Mouse (Mus musculus) embryonic facial prominence, embryonic 15.5 days (tissue): Measurements from ENCODE around the gene Foxe3. TPM values are rescaled to one million over a fixed set of nuclear protein-coding genes. Genes with fewer than 3 reads are reported as not detected.
A peak's percentile ranks its signal among the peaks of the same experiment; 100 is the strongest.

Experiments
- ATAC-seq: fragments of 200-750 bp; cut with Nextera tagmentation; 2 replicates; pipeline ENCODE4 v1.8.0; 2017; ENCODE audit warnings: low read depth, moderate TSS enrichment; ENCODE audit not compliant: insufficient number of reproducible peaks, low FRiP score, low TSS enrichment
- H3K27ac ChIP-seq: fragments of 300-500 bp; sonication (generic); replicated peaks from 2 replicates; pipeline ENCODE4 v1.5.1; 2015; ENCODE audit warnings: mild to moderate bottlenecking, inconsistent platforms
- H3K27me3 ChIP-seq: fragments of 300-500 bp; sonication (generic); 2 replicates; pipeline ENCODE4 v1.6.1; 2015; ENCODE audit warnings: inconsistent platforms
- H3K36me3 ChIP-seq: fragments of 300-500 bp; sonication (generic); 2 replicates; pipeline ENCODE4 v1.6.1; 2015; ENCODE audit warnings: mild to moderate bottlenecking, inconsistent platforms
- H3K4me1 ChIP-seq: fragments of 300-500 bp; sonication (generic); 2 replicates; pipeline ENCODE4 v1.6.1; 2015; ENCODE audit warnings: inconsistent platforms
- H3K4me2 ChIP-seq: fragments of 300-500 bp; sonication (generic); replicated peaks from 2 replicates; pipeline ENCODE4 v1.6.1; 2015; ENCODE audit warnings: mild to moderate bottlenecking, inconsistent platforms
- H3K4me3 ChIP-seq: fragments of 300-500 bp; sonication (generic); replicated peaks from 2 replicates; pipeline ENCODE4 v1.5.1; 2015; ENCODE audit warnings: mild to moderate bottlenecking, inconsistent platforms
- H3K9ac ChIP-seq: fragments of 300-500 bp; sonication (generic); 2 replicates; pipeline ENCODE4 v1.6.1; 2015; ENCODE audit warnings: inconsistent platforms
- H3K9me3 ChIP-seq: fragments of 300-500 bp; sonication (generic); replicated peaks from 2 replicates; pipeline ENCODE4 v1.6.1; 2016; ENCODE audit warnings: inconsistent platforms
- WGBS: fragments of 180-500 bp; shearing (Covaris S2); methylation state at CpG from one replicate; pipeline ENCODE4 v1.1.7; 2015; 5-methylcytosine and 5-hydroxymethylcytosine counted together
- polyA plus RNA-seq: library from polyadenylated mRNA; unstranded; fragments of >200 nt; fragmentation: Nextera tagmentation; extraction: Ambion mirVana; gene quantifications from 2 replicates; pipeline ENCODE4 v1.2.1, GENCODE M21; 2015

Gene Foxe3
- polyA plus RNA-seq, 1 experiment from 2014 or later, result not detected

DNA sequence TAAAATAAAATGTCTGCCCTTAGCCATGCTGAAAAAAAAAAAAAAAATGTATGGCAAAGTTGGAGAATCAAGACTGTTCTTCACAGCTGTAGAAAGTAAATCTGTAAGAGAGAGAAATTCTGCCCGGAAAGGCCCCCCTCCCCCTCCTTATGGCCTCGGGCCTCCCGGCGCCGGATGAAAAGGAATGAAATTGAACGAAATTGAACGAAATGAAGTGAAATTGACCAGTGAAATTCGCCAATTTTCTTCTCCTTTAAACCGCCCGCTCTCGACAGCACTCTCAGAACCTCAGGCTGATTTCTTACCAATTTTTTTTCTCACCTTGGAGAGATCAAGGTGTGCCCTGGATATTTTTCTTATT, 22.4 kb downstream of the Foxe3 start:
- Histone ChIP-seq H3K4me2 (peak overlapping the region; percentile 45), H3K9ac (no peak overlapping the region), H3K4me1 (peaks cover 31% of the 10 kb centered on the region), H3K27ac (no peak overlapping the region), H3K9me3 (no peaks in the 10 kb centered on the region), H3K36me3 (no peaks in the 10 kb centered on the region), H3K4me3 (peak overlapping the region; percentile 33; the same call in 1 of the 2 replicates), H3K27me3 (peaks cover 98% of the 10 kb centered on the region)
- no peak for ATAC-seq
- 11% methylated on average over 11 of the region's 11 CpGs for WGBS

DNA sequence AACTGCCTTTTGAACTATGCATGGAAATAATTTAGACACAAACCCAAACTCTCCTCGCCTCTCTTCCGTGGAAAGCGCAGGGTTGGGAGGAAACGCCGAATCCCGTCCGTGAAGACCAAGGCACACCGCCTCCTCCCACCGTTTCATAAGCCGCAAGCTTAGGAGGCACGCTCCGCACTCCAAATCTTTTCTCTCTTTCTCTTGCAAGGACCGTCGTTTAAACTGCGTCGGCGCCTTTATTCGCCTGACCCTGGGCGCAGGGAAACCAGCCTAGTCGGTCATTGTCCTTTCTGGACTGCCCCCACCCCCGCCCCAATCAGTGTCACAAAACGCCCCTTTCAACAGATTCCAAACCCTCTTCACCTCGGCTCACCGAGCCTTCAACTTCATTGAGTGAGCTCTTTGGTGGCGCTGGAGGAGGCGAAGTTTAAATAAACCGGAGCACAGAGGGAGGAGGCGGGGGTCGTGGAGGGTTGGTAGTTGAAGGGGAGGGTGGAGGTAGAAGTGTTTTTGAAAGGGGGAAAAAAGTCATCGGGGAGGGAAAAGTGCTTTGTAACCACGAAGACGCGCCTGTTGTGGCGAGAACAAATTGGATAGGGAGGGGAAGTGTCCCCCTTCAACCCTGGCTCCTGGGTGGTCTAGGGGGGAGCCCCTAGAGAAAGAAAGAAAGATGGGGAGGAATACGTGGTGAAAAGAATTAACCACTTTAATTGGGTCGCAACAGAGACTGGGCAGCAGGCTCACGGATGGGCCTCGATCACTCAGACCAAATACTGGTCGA, 23.0 kb downstream of the Foxe3 start:
- H3K27ac ChIP-seq, result no peak overlapping the region
- peak overlapping the region; percentile 45 for H3K4me2 ChIP-seq
- H3K9ac ChIP-seq, result no peak overlapping the region
- WGBS, result 2% methylated on average over 39 of the region's 39 CpGs
- peak overlapping the region; percentile 33 for H3K4me3 ChIP-seq
- no peaks in the 10 kb centered on the region for H3K9me3 ChIP-seq
- ATAC-seq, result no peak
- peaks cover 26% of the 10 kb centered on the region for H3K4me1 ChIP-seq
- peaks cover 98% of the 10 kb centered on the region for H3K27me3 ChIP-seq
- H3K36me3 ChIP-seq, result no peaks in the 10 kb centered on the region

DNA sequence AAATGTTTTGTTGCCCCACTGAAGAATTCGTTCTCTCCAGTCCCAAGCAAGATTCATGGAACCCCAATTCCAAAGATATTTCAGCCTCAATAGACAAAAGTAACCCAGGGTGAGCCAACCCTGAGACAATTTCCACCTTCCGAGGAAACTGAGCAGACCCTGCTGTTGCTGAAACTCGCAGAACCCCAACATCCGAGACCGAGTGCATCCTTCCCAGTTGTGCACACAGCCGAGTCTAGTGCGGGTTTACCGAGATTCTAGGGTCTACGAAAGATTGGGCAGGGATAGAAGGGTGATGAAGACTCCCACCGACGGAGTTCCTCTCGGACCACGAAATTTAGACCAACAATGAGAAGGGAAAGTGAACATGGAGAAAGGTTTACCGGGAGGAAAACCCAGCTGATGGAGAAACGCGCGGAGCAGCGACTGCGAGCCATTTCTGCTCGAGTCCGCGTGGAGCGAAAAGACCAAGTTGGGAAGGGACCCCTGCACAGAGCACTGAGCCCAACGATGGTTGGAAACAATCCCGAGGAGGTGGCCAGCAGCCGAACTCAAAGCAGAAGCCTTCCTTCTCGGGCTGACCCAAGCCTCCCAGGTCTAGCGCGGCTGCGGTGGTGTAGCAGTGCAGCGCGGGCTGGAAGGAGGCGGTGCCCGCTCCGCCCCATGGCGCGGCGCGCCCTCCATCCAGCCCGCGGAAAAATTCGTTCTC, 24.0 kb downstream of the Foxe3 start:
- no peak for ATAC-seq
- H3K4me1 ChIP-seq, result peaks cover 17% of the 10 kb centered on the region
- 1% methylated on average over 42 of the region's 42 CpGs for WGBS
- peak overlapping the region; percentile 33 for H3K4me3 ChIP-seq
- no peaks in the 10 kb centered on the region for H3K36me3 ChIP-seq
- peaks cover 98% of the 10 kb centered on the region for H3K27me3 ChIP-seq
- H3K27ac ChIP-seq, result no peak overlapping the region
- H3K9ac ChIP-seq, result no peak overlapping the region
- H3K9me3 ChIP-seq, result no peaks in the 10 kb centered on the region
- H3K4me2 ChIP-seq, result peak overlapping the region; percentile 45

DNA sequence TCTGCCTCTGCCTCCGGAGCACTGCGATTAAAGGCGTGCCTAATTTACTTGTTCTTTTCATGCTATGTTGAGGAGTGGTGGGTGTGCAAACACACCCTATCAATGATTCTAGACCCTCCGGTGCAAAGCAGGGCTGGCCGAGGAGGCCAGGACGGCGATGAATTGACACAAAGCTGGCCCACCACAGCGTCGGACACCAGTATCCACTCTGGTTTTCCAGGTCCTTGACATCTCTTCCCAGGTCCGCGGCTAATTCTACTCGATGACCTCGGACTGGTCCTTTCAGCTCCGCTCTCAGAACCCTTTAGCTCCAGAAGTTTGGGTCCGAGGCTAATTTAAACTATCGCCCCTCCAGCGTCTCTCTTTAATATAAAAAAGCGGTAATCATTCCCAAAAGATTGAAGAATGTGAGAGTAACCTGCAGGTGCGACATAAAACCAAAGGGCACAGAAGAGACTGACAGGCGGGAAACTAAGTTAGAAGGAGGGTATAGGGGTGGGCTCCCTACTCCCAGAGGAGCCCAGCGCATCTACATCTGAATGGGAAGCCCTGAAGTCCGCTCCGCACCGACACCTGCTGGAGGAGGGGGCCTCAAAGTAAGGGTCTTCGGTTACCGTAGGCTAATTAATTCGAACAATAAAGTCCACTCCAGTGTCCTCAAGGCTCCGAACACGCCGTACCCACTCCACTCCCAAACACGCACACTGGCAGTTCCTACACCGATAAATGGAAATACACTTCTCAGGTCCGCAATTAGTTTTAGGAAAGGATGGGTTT, 24.8 kb downstream of the Foxe3 start:
- Histone ChIP-seq H3K4me3 (peak overlapping the region; percentile 10; the same call in 1 of the 2 replicates), H3K9ac (no peak overlapping the region)

DNA sequence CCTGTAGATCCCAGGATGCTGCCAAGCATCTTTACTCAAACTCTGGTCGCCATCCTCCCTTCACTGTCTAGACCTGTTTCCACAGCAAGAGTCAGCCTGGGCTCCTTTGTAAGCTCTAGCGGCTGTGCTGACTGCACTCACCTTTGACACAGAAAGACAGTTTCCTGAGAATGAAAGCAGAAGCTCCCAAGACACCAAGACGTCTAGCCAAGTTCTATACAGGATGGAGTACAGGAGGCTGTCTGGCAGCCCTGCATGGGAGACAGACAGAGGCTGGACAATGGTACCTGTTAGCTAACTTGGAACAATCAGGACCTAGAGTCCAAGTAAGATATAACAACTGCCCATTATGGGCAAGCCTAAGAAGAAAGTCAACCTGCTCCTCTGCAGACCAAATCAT, 25.9 kb downstream of the Foxe3 start:
- ATAC-seq, result no peak
- Histone ChIP-seq H3K27me3 (peaks cover 96% of the 10 kb centered on the region), H3K4me3 (no peak overlapping the region), H3K9me3 (no peaks in the 10 kb centered on the region), H3K9ac (no peak overlapping the region), H3K36me3 (no peaks in the 10 kb centered on the region), H3K27ac (no peak overlapping the region), H3K4me1 (peaks cover 14% of the 10 kb centered on the region), H3K4me2 (no peak overlapping the region)
- 18% methylated on average over 3 of the region's 3 CpGs for WGBS

More for the DNA sequence above, 24.8 kb downstream of the Foxe3 start:
- no peak for ATAC-seq
- Histone ChIP-seq H3K27ac (no peak overlapping the region), H3K9me3 (no peaks in the 10 kb centered on the region), H3K4me1 (peaks cover 14% of the 10 kb centered on the region), H3K4me2 (0 out of 2 replicates have a peak overlapping the region, but pooled peaks have one; percentile 45), H3K36me3 (no peaks in the 10 kb centered on the region), H3K27me3 (peaks cover 98% of the 10 kb centered on the region)
- 6% methylated on average over 33 of the region's 33 CpGs for WGBS

DNA sequence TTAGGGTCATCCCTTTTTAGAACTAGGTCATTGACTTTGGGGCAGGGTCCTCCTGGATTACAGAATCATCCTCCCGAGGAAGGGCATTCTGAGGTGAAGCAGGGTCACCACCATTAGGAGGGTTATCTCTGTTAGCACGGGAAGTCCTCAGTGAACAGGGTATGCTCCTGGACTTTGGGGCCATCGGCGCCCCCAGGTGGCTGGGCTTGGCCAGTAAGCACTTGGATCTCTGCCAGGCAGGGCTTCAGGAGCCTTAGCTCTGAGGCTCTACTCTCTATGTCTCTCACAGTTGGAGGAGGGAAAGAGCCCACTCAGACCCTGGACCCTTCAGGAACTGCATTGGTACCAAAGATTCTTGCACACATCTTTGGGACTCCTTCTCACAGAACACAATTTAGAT, 28.0 kb downstream of the Foxe3 start:
- Histone ChIP-seq H3K27me3 (peaks cover 76% of the 10 kb centered on the region), H3K4me2 (no peak overlapping the region), H3K36me3 (no peaks in the 10 kb centered on the region), H3K27ac (no peak overlapping the region), H3K4me3 (no peak overlapping the region), H3K9ac (no peak overlapping the region), H3K4me1 (peaks cover 11% of the 10 kb centered on the region), H3K9me3 (no peaks in the 10 kb centered on the region)
- 17% methylated on average over 4 of the region's 4 CpGs for WGBS
- peak; percentile 51 for ATAC-seq

DNA sequence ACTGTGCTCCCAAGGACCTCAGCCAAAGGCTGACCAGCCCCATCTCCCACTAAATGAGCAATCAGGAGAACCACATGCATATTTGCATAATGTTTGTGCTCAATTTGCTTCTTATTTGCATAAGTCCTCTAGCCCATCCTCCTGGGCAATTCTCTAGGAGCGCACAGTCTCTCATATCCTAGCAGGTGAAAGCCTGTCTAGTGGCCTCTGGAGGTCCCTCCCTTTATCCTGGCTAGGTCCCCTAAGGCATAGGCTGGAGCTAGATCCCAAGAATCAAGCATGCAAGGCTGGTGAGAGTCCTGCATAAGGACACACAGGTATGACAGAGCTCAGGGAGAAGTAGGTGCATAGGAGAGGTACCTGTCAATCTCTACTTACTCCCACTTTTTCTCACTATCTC, 43.6 kb downstream of the Foxe3 start:
- no peak for ATAC-seq
- Histone ChIP-seq H3K4me3 (no peak overlapping the region), H3K9me3 (no peaks in the 10 kb centered on the region), H3K27ac (no peak overlapping the region), H3K36me3 (no peaks in the 10 kb centered on the region), H3K4me2 (no peak overlapping the region), H3K27me3 (no peaks in the 10 kb centered on the region), H3K9ac (no peak overlapping the region), H3K4me1 (no peaks in the 10 kb centered on the region)
- 93% methylated on average over 1 of the region's 1 CpGs for WGBS

DNA sequence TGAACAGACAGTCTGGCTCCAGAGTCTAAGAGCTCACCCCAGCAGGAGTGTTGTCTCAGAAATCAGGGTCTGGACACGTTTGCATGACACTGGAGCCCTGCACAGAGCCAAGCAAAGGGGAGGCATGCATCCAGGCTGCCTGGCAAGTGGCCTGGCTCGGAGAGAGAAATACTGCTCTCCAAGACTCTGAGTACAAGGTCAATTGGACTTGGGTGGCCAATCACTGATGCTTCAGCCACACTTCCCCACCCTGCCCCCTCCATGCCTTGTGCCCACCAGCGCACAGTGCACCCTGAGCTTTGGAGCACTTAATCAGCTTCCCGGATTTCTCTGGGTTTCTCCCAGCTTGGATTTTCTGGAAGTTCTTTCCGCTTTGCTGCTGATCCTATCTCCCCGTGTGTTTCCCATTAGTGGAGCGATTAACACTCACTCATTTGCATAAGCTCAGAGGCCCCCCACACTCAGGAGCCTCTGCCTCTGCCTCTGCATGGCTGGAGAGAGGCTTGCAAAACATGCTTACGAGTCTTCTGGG, 49.3 kb downstream of the Foxe3 start:
- no peak for ATAC-seq
- Histone ChIP-seq H3K9ac (no peak overlapping the region), H3K4me2 (no peak overlapping the region), H3K27ac (no peak overlapping the region), H3K4me3 (no peak overlapping the region), H3K27me3 (no peaks in the 10 kb centered on the region), H3K36me3 (no peaks in the 10 kb centered on the region), H3K9me3 (no peaks in the 10 kb centered on the region), H3K4me1 (no peaks in the 10 kb centered on the region)
- 18% methylated on average over 8 of the region's 8 CpGs for WGBS

Other genes with a start within 250 kb of the Foxe3 start
- gene Gm12830, start 104.3 kb downstream of the Foxe3 start, polyA plus RNA-seq, result not detected in 2 replicates
- gene Foxd2, start 17.1 kb downstream of the Foxe3 start, polyA plus RNA-seq, result 1.8 and 2.3 TPM in 2 replicates
- gene Cmpk1, start 61.2 kb upstream of the Foxe3 start, polyA plus RNA-seq, result 107 TPM in 2 replicates
- gene Stil, start 74.1 kb upstream of the Foxe3 start, polyA plus RNA-seq, result 10.3 and 13.3 TPM in 2 replicates
- gene Tal1, start 130.4 kb upstream of the Foxe3 start, polyA plus RNA-seq, result 0.71 and 1.00 TPM in 2 replicates
- 59.3 and 69.2 TPM in 2 replicates for gene Pdzk1ip1, start 162.7 kb upstream of the Foxe3 start, polyA plus RNA-seq
- gene Cyp4x1, start 208.3 kb upstream of the Foxe3 start, polyA plus RNA-seq, result 0.07 and 0.15 TPM in 2 replicates